Mouse (Mus musculus): Measurements from ENCODE around the gene Olfr1484.
"Not testable (repeated sequence)": the region's sequence is repeated elsewhere in the genome, so short reads cannot be mapped to it uniquely, and the experiment has no call there.

Olfr1484 gene

GRCm38 (mm10) chr19:13583211-13583610, at the start of gene Olfr1484:
Gene Olfr1484, plus strand, starts transcription at chr19:13583511.
- DNase-seq (ENCODE audit: low spot score): no peak

- DNase-seq (ENCODE audit: low spot score): not testable (repeated sequence)
These were observed 33.8 kb downstream of the Olfr1484 start, which contains the start of gene Olfr1487 for GRCm38 (mm10) chr19:13617075-13617474. Gene Olfr1487, plus strand, starts transcription at chr19:13617375.

GRCm38 (mm10) chr19:13631321-13631720, 48.0 kb downstream of the Olfr1484 start, which contains the start of gene Olfr1489:
Gene Olfr1489, plus strand, starts transcription at chr19:13631621.
- no peak for DNase-seq (ENCODE audit: low spot score)
